Mouse (Mus musculus) central nervous system, embryonic 18 days (tissue): Measurements from ENCODE around the gene Ptpn12. TPM values are rescaled to one million over a fixed set of nuclear protein-coding genes. Genes with fewer than 3 reads are reported as not detected.

ENCODE experiments used
- polyA plus RNA-seq: library from polyadenylated mRNA; depleted of rRNA; stranded (reverse); fragments of >200 nt; gene quantifications from 2 replicates; pipeline ENCODE4 v1.2.3, GENCODE M21; 2012; rRNA removed

Gene Ptpn12
- polyA plus RNA-seq = 92.8 and 94.9 TPM in 2 replicates

DNA sequence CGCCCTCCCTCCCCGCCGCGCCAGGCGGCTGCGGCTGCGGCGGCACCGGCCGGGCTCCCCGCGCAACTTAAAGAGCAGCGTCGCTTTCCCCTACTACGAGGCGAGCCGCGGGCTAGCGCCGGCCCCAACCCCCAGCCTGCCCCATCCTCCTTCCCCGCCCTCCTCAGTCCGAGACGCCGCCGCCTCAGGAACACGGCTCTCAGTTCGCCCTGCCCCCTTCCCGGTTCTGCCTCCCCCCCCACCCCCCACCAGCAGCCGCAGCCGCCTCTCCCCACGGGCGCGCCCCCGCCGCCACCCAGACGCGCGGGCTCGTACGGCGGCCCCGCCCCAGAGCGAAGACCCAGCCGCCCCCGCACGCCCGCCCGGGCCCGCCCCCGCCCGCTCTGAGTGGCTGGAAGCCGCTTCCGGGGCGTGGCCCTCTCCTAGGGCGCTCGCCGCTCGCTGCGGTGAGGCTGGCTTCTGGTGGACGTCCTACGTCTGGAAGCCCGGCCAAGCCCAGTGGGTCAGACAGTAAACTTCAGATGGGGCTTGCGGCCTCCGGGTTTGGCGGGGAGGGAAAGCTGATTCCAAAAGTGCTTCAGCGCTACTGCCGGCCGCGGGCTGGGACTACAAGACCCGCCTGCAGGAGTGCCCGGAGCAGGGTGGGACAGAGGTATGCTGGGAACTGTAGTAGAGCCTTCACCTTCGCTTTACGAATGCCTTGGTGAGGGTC, at the start of gene Ptpn12:
TSS of gene Ptpn12 (minus strand) at position 92 of the 712 bp plus-strand sequence.

DNA sequence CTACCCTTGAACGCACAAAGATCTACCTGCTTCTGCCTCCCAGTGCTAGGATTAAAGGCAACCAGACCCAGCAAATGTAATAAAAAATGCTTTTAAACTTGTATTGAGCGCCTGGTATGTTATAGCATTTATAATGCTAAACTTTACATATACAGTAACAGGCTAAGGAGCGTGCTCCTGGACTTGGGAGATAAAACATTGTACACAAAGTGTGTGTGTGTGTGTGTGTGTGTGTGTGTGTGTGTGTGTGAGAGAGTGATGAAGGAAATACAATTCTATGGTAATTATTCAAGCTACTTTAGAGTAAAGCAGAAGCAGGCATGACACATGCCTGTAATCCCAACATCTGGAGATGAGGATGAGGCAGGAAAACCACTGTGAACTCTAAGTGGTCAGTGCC, 99.4 kb downstream of the Ptpn12 start, which contains the start of gene Rsbn1l:
TSS of gene Rsbn1l (minus strand) at position 101 of the 400 bp plus-strand sequence.

Other genes starting within 250 kb of the Ptpn12 start
- gene Phtf2, start 173.8 kb downstream of the Ptpn12 start, polyA plus RNA-seq = 16.9 and 17.7 TPM in 2 replicates
- gene Tmem60, start 173.7 kb downstream of the Ptpn12 start, polyA plus RNA-seq = 38.6 and 41.2 TPM in 2 replicates
- 7.8 and 8.0 TPM in 2 replicates for gene Rsbn1l, start 99.5 kb downstream of the Ptpn12 start, polyA plus RNA-seq
- 13.7 and 14.6 TPM in 2 replicates for gene Gsap, start 130.3 kb upstream of the Ptpn12 start, polyA plus RNA-seq